Mouse (Mus musculus): ENCODE results near the gene 1700018B08Rik.

The 1700018B08Rik gene

GRCm38 (mm10) chr8:121544276-121544785 is at the start of gene 1700018B08Rik:
1700018B08Rik (minus strand) TSS chr8:121544320.
- DNase-seq, result no peak

- DNase-seq, result no peak
Measured at GRCm38 (mm10) chr8:121593293-121593692, 49.2 kb upstream of the 1700018B08Rik start.

- DNase-seq, result peak; percentile 66
Measured at GRCm38 (mm10) chr8:121591178-121592066, 47.3 kb upstream of the 1700018B08Rik start.

- peak; percentile 98 for DNase-seq
Measured at GRCm38 (mm10) chr8:121590203-121591177, 46.4 kb upstream of the 1700018B08Rik start, which contains the start of gene Map1lc3b. Map1lc3b (plus strand) TSS chr8:121590361.

- DNase-seq, result no peak
Measured at GRCm38 (mm10) chr8:121589205-121589726, 45.1 kb upstream of the 1700018B08Rik start.

- no peak for DNase-seq
Measured at GRCm38 (mm10) chr8:121588750-121589149, 44.6 kb upstream of the 1700018B08Rik start.

- peak; percentile 100 for DNase-seq
Measured at GRCm38 (mm10) chr8:121585159-121585825, 41.2 kb upstream of the 1700018B08Rik start.

GRCm38 (mm10) chr8:121584730-121585129 is 40.6 kb upstream of the 1700018B08Rik start:
- peak; percentile 16 for DNase-seq

GRCm38 (mm10) chr8:121583653-121584052 is 39.5 kb upstream of the 1700018B08Rik start:
- no peak for DNase-seq

GRCm38 (mm10) chr8:121580465-121580864 is 36.3 kb upstream of the 1700018B08Rik start:
- no peak for DNase-seq

GRCm38 (mm10) chr8:121578676-121579451 is 34.7 kb upstream of the 1700018B08Rik start, which contains the start of gene Fbxo31:
Fbxo31 (minus strand) TSS chr8:121578806.
- peak; percentile 94 for DNase-seq

- DNase-seq, result no peak
Measured at GRCm38 (mm10) chr8:121577751-121578675, 33.9 kb upstream of the 1700018B08Rik start.

- DNase-seq, result no peak
Measured at GRCm38 (mm10) chr8:121575661-121576060, 31.5 kb upstream of the 1700018B08Rik start.

- no peak for DNase-seq
Measured at GRCm38 (mm10) chr8:121573275-121573674, 29.2 kb upstream of the 1700018B08Rik start.

- DNase-seq, result no peak
Measured at GRCm38 (mm10) chr8:121572121-121572520, 28.0 kb upstream of the 1700018B08Rik start.

- DNase-seq, result no peak
Measured at GRCm38 (mm10) chr8:121570801-121571200, 26.7 kb upstream of the 1700018B08Rik start.

- no peak for DNase-seq
Measured at GRCm38 (mm10) chr8:121570335-121570734, 26.2 kb upstream of the 1700018B08Rik start.

GRCm38 (mm10) chr8:121568321-121568720 is 24.2 kb upstream of the 1700018B08Rik start:
- no peak for DNase-seq

- DNase-seq, result no peak
Measured at GRCm38 (mm10) chr8:121563701-121564100, 19.6 kb upstream of the 1700018B08Rik start.

GRCm38 (mm10) chr8:121562941-121563351 is 18.8 kb upstream of the 1700018B08Rik start:
- no peak for DNase-seq
